Mouse (Mus musculus): ENCODE results near the gene Masp2.

GRCm38 (mm10) chr4:148646616-148647015 lies 44.3 kb downstream of the Masp2 start:
- TF ChIP-seq CTCF (IDR thresholded peaks at IDR 0.05; ENCODE audit: extremely low read depth, insufficient read depth, insufficient read length, insufficient replicate concordance) (no peak), POLR2A (IDR thresholded peaks at IDR 0.05; ENCODE audit: low read depth, low read length) (no peak)
